Mouse (Mus musculus): Measurements from ENCODE around the gene Ddn. TPM values are rescaled to one million over a fixed set of nuclear protein-coding genes. Genes with fewer than 3 reads are reported as not detected.
"Not testable (repeated sequence)": the region's sequence is repeated elsewhere in the genome, so short reads cannot be mapped to it uniquely, and the experiment has no call there.

The Ddn gene
- polyA plus RNA-seq, 1 experiment from 2014 or later, result not detected

DNA sequence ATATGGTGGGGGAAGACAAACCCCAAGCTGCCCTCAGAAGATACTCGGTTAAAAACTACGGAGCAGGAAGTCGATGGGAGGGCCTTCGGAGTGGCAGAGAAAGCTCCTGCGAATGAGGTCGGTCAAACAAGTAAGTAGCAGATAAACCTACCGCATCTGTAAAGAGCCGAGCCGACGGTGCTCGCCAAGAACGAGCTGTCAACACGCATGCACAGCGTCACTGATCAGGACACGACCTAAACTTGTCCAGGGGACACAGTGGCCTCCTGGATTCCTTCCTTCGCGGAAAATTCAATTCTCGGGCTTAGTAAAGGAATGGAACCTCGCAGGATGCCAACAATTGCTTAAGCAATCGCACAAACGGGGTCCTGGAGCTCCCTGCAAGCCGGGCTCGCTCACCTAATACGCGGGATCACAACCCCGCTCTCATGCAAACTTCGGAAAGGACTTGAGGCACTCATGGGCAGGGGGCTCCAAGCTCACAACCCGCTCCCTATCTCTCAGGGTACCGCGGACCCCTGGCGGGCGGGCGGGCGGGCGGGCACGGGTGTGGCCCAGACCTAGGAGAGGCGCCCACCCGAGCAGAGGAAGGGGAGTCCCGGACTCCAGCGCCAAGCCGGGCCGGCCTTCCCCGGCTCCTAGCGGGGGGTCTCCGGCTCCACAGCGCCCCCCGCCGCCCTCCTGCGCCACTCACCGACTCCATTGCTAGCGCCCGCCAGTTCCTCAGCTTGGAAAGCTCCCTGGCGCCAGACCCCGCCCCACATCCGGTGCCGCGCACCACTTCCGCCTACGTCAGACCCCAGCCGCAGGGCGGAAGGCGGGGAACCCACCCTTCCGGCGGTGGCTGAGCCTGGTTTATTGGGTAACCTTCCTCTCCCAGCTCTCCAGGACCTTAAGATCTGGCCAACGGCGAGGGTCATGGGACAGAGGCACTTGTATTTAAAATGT is 21.7 kb upstream of the Ddn start, which contains the start of gene Prkag1:
TSS of gene Prkag1 (minus strand) at position 786 of the 948 bp plus-strand sequence.
- H3K27ac ChIP-seq, result peak within 1 kb of the TSS; percentile 96
- ATAC-seq (ENCODE audit: insufficient number of reproducible peaks, insufficient read depth, low FRiP score, low TSS enrichment, low read depth), result peak; percentile 92
- peaks cover 21% of the 10 kb centered on the region for H3K4me1 ChIP-seq
- peak within 1 kb of the TSS; percentile 63 for H3K4me2 ChIP-seq
- H3K4me3 ChIP-seq, result peak within 1 kb of the TSS; percentile 75
- no peaks in the 10 kb centered on the region for H3K27me3 ChIP-seq
- peak within 1 kb of the TSS; percentile 88 for H3K9ac ChIP-seq
- WGBS, result under 1% methylated on average over 65 of the region's 66 CpGs
- peaks cover 36% of the 10 kb centered on the region for H3K36me3 ChIP-seq
- no peaks in the 10 kb centered on the region for H3K9me3 ChIP-seq

DNA sequence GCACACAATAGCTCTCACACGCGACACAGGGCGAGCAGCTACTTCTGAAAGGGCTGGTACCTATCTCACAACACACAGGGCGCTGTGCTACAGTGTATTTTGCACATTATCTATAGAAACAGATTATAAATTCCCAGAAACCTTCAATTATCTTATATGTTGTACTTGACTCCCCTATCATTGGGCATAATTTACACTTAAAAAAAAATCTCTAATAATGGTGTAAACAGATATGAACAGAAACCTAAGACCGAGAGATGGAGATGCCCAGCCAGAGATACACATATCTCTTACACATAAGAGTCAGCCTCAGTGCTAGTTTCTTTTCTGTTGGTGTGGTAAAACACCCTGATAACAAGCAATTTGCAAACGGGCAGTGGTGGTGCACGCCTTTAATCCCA is 18.3 kb upstream of the Ddn start:
- no peak for ATAC-seq (ENCODE audit: insufficient number of reproducible peaks, insufficient read depth, low FRiP score, low TSS enrichment, low read depth)
- Histone ChIP-seq H3K27ac (no peak overlapping the region), H3K36me3 (peaks cover 35% of the 10 kb centered on the region), H3K9ac (no peak overlapping the region), H3K9me3 (no peaks in the 10 kb centered on the region), H3K4me1 (peaks cover 18% of the 10 kb centered on the region), H3K4me2 (no peak overlapping the region), H3K4me3 (no peak overlapping the region), H3K27me3 (no peaks in the 10 kb centered on the region)
- WGBS, result 88% methylated on average over 7 of the region's 7 CpGs

DNA sequence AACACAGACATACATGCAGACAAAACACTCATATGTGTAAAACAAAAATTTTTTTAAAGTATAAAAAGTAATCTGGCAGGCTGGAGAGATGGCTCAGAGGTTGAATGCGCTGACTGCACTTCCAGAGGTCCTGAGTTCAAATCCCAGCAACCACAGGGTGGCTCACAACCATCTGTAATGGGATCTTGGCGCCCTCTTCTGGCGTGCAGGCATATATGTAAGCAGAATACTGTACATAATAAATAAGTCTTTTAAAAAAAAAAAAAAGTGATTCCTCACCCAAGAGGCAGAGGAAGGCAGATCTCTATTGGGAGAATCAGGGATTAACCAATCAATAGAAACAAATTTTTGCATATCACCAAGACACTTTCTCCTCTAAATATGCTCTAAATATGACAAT is 14.1 kb upstream of the Ddn start:
- WGBS, result 76% methylated on average over 3 of the region's 3 CpGs
- H3K4me1 ChIP-seq, result no peaks in the 10 kb centered on the region
- H3K9me3 ChIP-seq, result no peaks in the 10 kb centered on the region
- no peaks in the 10 kb centered on the region for H3K27me3 ChIP-seq
- no peak overlapping the region for H3K4me2 ChIP-seq
- no peak overlapping the region for H3K27ac ChIP-seq
- no peak for ATAC-seq (ENCODE audit: insufficient number of reproducible peaks, insufficient read depth, low FRiP score, low TSS enrichment, low read depth)
- H3K4me3 ChIP-seq, result no peak overlapping the region
- H3K36me3 ChIP-seq, result peaks cover 65% of the 10 kb centered on the region
- H3K9ac ChIP-seq, result no peak overlapping the region

DNA sequence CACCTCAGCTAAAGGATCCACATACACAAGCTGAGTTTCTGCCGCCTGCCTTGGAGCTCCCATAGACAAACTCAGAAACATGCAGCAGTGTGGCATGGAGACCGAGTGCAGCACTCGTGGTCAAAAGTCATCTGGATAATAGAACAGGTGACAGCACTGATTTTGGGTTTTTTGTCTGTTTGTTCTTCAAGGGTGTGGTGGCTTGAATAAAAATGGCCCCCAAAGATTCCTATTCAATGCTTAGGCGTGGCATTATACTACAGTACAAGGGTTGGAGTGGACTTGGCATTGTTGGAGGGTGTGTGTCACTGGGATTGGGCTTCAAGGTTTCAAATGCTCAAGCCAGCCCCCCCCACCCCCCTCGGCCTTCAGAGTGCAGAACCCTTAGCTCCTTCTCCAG is 12.9 kb upstream of the Ddn start:
- WGBS, result 86% methylated on average over 5 of the region's 5 CpGs
- no peaks in the 10 kb centered on the region for H3K27me3 ChIP-seq
- no peak for ATAC-seq (ENCODE audit: insufficient number of reproducible peaks, insufficient read depth, low FRiP score, low TSS enrichment, low read depth)
- H3K4me2 ChIP-seq, result no peak overlapping the region
- H3K9ac ChIP-seq, result no peak overlapping the region
- H3K9me3 ChIP-seq, result no peaks in the 10 kb centered on the region
- no peak overlapping the region for H3K4me3 ChIP-seq
- peaks cover 63% of the 10 kb centered on the region for H3K36me3 ChIP-seq
- no peak overlapping the region for H3K27ac ChIP-seq
- no peaks in the 10 kb centered on the region for H3K4me1 ChIP-seq

DNA sequence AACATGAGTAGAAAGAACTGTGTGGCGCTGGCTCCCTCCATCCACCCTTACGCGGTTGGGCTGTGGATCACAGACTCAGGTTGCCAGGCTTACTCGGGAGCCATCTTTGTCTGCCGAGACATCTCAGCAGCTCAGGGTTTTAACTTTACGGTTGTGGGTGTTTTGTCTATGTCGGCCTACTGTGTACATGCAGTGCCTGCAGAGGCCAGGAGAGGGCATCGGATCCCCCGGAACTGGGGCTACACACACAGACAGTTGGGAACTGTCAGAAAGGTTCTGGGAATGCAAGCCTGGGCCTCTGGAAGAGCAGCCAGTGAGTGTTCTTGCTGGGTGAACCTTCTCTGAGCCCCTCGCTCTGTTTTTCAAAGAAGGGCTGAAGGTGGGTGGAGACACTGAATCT is 12.1 kb upstream of the Ddn start:
- Histone ChIP-seq H3K27me3 (no peaks in the 10 kb centered on the region), H3K36me3 (peaks cover 70% of the 10 kb centered on the region), H3K9me3 (no peaks in the 10 kb centered on the region), H3K4me3 (no peak overlapping the region), H3K9ac (no peak overlapping the region), H3K4me1 (no peaks in the 10 kb centered on the region), H3K4me2 (no peak overlapping the region), H3K27ac (no peak overlapping the region)
- 31% methylated on average over 10 of the region's 10 CpGs for WGBS
- ATAC-seq (ENCODE audit: insufficient number of reproducible peaks, insufficient read depth, low FRiP score, low TSS enrichment, low read depth), result no peak

DNA sequence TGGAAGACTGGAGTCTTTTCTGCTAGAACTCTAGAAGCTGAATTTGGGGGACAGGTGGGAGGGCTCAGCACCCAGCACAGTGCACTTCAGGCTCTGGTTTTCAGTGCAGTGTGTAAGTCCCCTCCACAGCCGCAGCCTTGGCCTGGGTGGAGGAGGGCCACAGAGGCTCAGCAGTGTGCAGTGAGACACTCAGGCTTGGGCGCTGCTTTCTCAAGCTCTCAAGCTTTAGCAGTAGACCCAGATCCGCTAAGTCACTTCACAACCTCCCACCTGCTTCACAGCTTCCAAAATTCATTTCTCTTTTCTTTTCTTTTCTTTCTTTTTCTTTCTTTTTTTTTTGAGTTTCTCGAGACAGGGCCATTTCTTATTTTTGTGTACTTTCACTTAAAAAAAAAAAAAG is 11.6 kb upstream of the Ddn start:
- no peak for ATAC-seq (ENCODE audit: insufficient number of reproducible peaks, insufficient read depth, low FRiP score, low TSS enrichment, low read depth)

DNA sequence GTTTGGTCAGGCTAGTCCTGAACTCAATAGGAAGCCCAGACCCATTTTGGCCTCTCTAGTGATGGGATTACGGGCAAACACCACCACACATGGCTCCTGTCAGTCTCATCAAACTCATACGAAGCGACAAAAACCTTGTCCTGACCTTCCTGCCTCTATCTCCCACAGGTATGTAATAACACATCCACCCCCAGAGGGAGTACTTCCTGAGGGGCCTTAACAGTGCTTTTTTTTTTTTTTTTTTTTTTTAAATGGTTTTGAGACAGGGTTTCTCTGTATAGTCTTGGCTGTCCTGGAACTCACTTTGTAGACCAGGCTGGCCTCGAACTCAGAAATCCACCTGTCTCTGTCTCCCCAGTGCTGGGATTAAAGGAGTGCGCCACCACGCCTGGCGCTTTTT is 8.9 kb upstream of the Ddn start:
- WGBS, result 90% methylated on average over 7 of the region's 7 CpGs

More for the DNA sequence above, 11.6 kb upstream of the Ddn start:
- Histone ChIP-seq H3K4me3 (no peak overlapping the region), H3K4me2 (no peak overlapping the region), H3K9me3 (no peaks in the 10 kb centered on the region), H3K27ac (no peak overlapping the region), H3K9ac (no peak overlapping the region), H3K36me3 (peaks cover 74% of the 10 kb centered on the region), H3K27me3 (no peaks in the 10 kb centered on the region), H3K4me1 (no peaks in the 10 kb centered on the region)
- WGBS, result 90% methylated on average over 4 of the region's 4 CpGs

DNA sequence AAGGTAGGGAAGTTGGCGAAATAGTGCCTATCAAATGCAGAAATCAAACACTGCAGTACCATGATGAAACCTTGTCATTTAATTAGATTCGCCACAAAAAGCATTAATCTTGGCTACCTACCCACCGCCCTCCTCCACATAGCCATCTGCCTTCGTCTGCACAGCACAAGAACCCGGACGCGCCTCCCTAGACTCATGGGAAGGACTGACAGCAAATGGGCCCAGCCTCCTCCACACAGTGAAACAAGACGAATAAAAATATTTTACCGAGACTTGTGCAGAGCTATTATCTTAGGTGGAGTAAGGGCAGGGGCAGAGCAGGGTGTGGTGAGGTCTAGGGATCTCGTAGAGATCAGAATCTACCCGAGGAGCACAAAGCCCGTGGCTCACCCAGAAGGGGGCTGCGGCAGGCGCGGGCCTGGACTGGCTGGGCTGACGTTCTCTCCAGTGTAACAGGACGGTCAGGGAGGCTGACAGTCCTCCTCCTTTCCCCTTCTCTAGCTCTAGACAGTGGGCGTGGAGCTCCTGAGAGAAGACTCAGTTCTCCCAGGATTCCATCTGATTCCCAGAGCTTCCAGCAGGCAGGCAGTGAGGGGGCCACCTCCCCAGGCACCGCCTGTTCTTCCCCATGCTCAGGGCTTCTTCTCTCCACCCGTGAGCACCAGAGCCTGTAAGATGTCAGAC is 3.6 kb upstream of the Ddn start:
- H3K9ac ChIP-seq, result no peak overlapping the region

More for the DNA sequence above, 8.9 kb upstream of the Ddn start:
- Histone ChIP-seq H3K27me3 (no peaks in the 10 kb centered on the region), H3K4me3 (no peak overlapping the region), H3K27ac (no peak overlapping the region), H3K9me3 (no peaks in the 10 kb centered on the region), H3K36me3 (peaks cover 75% of the 10 kb centered on the region), H3K4me1 (no peaks in the 10 kb centered on the region), H3K4me2 (no peak overlapping the region), H3K9ac (no peak overlapping the region)
- ATAC-seq (ENCODE audit: insufficient number of reproducible peaks, insufficient read depth, low FRiP score, low TSS enrichment, low read depth), result no peak

DNA sequence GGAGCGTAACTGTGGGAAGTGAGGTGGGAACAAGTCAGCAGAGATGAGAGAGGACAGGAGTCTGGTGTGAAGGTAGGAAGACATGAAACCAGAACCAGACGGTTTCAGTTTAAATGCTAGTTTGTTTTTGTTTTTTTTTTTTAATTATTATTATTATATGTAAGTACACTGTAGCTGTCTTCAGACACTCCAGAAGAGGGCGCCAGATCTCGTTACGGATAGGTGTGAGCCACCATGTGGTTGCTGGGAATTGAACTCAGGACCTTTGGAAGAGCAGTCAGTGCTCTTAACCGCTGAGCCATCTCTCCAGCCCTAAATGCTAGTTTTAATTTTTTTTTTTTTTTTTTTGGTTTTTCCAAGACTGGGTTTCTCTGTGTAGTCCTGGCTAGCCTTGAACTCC is 922 bp upstream of the Ddn start:
- not testable (repeated sequence) for H3K9me3 ChIP-seq; H3K27ac ChIP-seq; H3K4me3 ChIP-seq; H3K9ac ChIP-seq; ATAC-seq (ENCODE audit: insufficient number of reproducible peaks, insufficient read depth, low FRiP score, low TSS enrichment, low read depth); H3K4me2 ChIP-seq
- Histone ChIP-seq H3K36me3 (peaks cover 42% of the 10 kb centered on the region), H3K4me1 (peaks cover 37% of the 10 kb centered on the region), H3K27me3 (peaks cover 60% of the 10 kb centered on the region)
- 74% methylated on average over 6 of the region's 6 CpGs for WGBS

More for the DNA sequence above, 3.6 kb upstream of the Ddn start:
- Histone ChIP-seq H3K36me3 (peaks cover 60% of the 10 kb centered on the region), H3K4me1 (peaks cover 10% of the 10 kb centered on the region), H3K27ac (no peak overlapping the region), H3K4me3 (no peak overlapping the region), H3K4me2 (no peak overlapping the region), H3K9me3 (no peaks in the 10 kb centered on the region), H3K27me3 (peaks cover 33% of the 10 kb centered on the region)
- ATAC-seq (ENCODE audit: insufficient number of reproducible peaks, insufficient read depth, low FRiP score, low TSS enrichment, low read depth), result no peak
- 91% methylated on average over 20 of the region's 20 CpGs for WGBS

DNA sequence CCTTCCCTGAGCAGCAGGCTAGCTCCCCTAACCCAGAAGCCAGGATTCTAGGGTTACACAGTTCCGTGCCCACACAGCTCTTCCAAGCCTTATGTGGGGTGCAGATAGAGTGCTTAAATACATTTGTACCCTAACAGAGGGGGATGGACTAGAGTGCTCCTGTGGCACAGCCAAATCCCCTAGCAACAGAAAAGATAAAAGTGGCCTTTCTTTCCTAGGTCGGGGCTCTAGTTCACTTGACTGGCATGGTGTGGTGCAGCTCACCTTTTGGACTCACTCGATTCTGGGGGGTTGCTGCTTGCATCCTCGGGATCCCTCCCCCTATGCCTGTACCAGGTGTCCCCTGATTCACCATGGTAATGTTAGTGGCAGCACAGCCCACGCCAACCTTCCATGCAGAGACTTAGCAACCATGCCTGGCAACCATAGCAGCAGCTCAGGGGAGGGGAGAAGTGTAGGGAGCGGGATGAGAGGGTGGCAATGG is 597 bp downstream of the Ddn start:
- 12% methylated on average over 6 of the region's 6 CpGs for WGBS
- peak overlapping the region; percentile 52 for H3K4me3 ChIP-seq
- H3K9me3 ChIP-seq, result no peaks in the 10 kb centered on the region
- ATAC-seq (ENCODE audit: insufficient number of reproducible peaks, insufficient read depth, low FRiP score, low TSS enrichment, low read depth), result no peak
- H3K4me2 ChIP-seq, result peak overlapping the region; percentile 88; the same call in 1 of the 2 replicates
- H3K27ac ChIP-seq, result no peak overlapping the region
- peaks cover 29% of the 10 kb centered on the region for H3K36me3 ChIP-seq
- peaks cover 46% of the 10 kb centered on the region for H3K4me1 ChIP-seq
- H3K9ac ChIP-seq, result peak overlapping the region; percentile 68; the same call in 1 of the 2 replicates
- H3K27me3 ChIP-seq, result peaks cover 75% of the 10 kb centered on the region

DNA sequence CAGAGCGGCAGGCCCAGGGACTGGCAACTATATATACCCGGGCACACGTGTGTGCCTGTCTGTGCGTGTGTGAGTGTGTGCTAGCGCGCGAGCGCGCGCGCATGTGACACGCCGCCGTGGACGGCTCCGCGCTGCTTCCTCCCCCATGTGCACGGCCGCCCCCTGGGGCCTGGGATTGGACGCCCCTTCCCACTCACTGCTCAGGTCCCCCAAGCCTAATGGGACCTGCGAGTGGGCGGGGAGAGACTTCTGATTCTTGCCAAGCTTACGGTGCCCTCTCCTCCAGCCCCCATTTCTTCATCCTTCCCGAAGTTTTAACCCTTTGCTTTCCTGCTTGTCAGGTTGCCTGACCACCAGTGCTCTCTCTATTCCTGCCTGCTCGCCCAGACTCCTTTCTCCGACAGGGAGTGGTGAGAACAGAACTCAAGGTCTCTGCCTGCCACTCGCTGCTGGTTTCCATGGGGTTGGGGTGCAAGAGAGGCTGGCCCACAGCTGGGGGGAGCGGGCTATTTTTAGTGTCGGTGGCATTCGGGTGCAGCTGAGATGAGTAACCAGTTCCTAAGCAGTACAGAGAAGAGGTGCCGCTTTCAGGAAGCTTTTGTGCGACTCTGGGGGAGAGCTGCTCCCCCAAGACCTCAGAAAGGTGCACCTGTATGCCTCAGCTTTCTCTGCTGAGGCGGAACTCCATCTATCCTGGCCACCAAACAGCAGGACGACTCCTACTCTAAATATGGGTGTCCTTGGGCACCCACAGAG is 1.2 kb downstream of the Ddn start:
- H3K4me3 ChIP-seq, result peak overlapping the region; percentile 52
- H3K9me3 ChIP-seq, result no peaks in the 10 kb centered on the region
- H3K9ac ChIP-seq, result peak overlapping the region; percentile 68
- H3K4me2 ChIP-seq, result peak overlapping the region; percentile 88
- H3K36me3 ChIP-seq, result peaks cover 23% of the 10 kb centered on the region
- WGBS, result under 1% methylated on average over 34 of the region's 34 CpGs
- no peak overlapping the region for H3K27ac ChIP-seq
- H3K4me1 ChIP-seq, result peaks cover 51% of the 10 kb centered on the region
- peaks cover 81% of the 10 kb centered on the region for H3K27me3 ChIP-seq
- ATAC-seq (ENCODE audit: insufficient number of reproducible peaks, insufficient read depth, low FRiP score, low TSS enrichment, low read depth), result no peak

Measured in embryonic facial prominence, embryonic 13.5 days (tissue).